Mouse (Mus musculus) neural tube, embryonic 13.5 days (tissue): ENCODE data around the gene Gse1. TPM values are rescaled to one million over a fixed set of nuclear protein-coding genes. Genes with fewer than 3 reads are reported as not detected.

Experiments
- ATAC-seq: fragments of 200-750 bp; cut with Nextera tagmentation; 2 replicates; pipeline ENCODE4 v1.8.0; 2017; ENCODE audit warnings: low read depth, mild to moderate bottlenecking, moderate TSS enrichment, moderate library complexity
- H3K27ac ChIP-seq: fragments of 300-500 bp; sonication (generic); replicated peaks from 2 replicates; pipeline ENCODE4 v1.5.1; 2015; ENCODE audit warnings: moderate library complexity, mild to moderate bottlenecking, inconsistent platforms
- H3K27me3 ChIP-seq: fragments of 300-500 bp; sonication (generic); 2 replicates; pipeline ENCODE4 v1.6.1; 2015; ENCODE audit warnings: mild to moderate bottlenecking, inconsistent platforms
- H3K36me3 ChIP-seq: fragments of 300-500 bp; sonication (generic); 2 replicates; pipeline ENCODE4 v1.6.1; 2015; ENCODE audit warnings: mild to moderate bottlenecking, inconsistent platforms
- H3K4me1 ChIP-seq: fragments of 300-500 bp; sonication (generic); replicated peaks from 2 replicates; pipeline ENCODE4 v1.6.1; 2015; ENCODE audit warnings: inconsistent platforms
- H3K4me2 ChIP-seq: fragments of 300-500 bp; sonication (generic); 2 replicates; pipeline ENCODE4 v1.6.1; 2015; ENCODE audit warnings: inconsistent platforms, mild to moderate bottlenecking, moderate library complexity
- H3K4me3 ChIP-seq: fragments of 300-500 bp; sonication (generic); 2 replicates; pipeline ENCODE4 v1.5.1; 2015; ENCODE audit warnings: mild to moderate bottlenecking, inconsistent platforms
- H3K9ac ChIP-seq: fragments of 300-500 bp; sonication (generic); 2 replicates; pipeline ENCODE4 v1.6.1; 2015; ENCODE audit warnings: moderate library complexity, mild to moderate bottlenecking, inconsistent platforms
- H3K9me3 ChIP-seq: fragments of 300-500 bp; sonication (generic); 2 replicates; pipeline ENCODE4 v1.6.1; 2016; ENCODE audit warnings: inconsistent platforms
- WGBS: fragments of 180-500 bp; shearing (Covaris S2); methylation state at CpG from one replicate; pipeline ENCODE4 v1.1.7; 2015; 5-methylcytosine and 5-hydroxymethylcytosine counted together
- polyA plus RNA-seq: library from polyadenylated mRNA; unstranded; fragments of >200 nt; fragmentation: Nextera tagmentation; extraction: Ambion mirVana; gene quantifications from 2 replicates; pipeline ENCODE4 v1.2.1, GENCODE M21; 2015

Gse1 gene
- polyA plus RNA-seq, 1 experiment from 2014 or later: 17.1 TPM

DNA sequence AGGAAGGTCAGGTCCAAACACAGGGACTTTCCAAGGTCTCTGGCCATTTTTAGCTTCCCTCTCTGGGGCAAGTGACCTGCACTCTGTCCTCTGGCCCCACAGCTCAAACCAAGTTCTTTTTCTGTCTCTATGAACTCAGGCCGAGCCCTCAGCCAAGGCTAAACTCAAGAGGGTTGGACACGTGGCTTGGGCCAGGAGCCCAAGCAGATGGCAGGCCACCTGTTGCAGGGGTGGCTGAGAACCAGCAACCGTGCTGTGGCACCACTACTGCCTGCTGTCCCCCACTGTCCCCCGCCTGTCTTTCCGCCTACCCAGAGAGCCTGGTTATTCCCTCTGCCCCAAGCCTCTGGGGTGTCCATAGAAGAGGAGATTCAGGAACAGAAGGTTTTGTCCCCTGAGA, 14.3 kb upstream of the Gse1 start:
- Histone ChIP-seq H3K27me3 (no peaks in the 10 kb centered on the region), H3K4me1 (peaks cover 42% of the 10 kb centered on the region), H3K36me3 (no peaks in the 10 kb centered on the region), H3K4me3 (no peak overlapping the region), H3K27ac (no peak overlapping the region), H3K9me3 (no peaks in the 10 kb centered on the region), H3K4me2 (no peak overlapping the region), H3K9ac (no peak overlapping the region)
- WGBS: 47% methylated on average over 5 of the region's 5 CpGs
- no peak for ATAC-seq

DNA sequence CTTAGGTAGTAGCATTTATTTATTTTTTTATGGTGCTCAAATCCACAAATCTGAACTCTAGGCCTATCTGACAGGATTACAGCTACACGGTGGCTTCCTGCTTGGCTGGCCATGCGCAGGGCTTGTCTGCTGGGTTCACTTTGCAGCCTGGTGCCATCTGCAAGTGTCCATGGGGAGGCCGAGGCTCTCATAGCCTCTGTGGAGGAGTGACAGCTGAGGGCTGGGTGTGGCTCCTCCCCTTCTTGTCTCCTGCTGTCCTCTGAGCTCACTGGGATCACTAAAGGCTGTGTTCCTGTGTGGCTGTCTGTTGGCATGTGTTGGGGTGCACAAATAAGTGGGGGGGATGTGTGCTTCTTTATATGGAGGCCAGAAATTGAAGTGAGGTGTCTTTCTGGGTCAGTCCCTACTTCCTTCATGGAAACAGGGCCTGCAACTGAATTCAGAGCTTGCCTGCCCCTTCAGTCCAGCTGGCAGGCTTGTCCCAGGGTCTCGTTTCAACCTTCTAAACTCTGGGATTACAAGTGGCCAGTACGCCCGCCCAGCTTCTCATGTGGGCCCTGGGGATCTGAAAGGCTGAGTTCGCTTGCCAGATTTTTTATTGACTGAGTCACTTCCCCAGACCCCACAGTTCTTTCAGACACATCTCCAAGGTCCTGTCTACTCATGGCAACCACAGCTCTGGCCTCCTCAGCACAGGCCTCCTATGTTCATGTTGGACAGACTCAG, 12.7 kb upstream of the Gse1 start:
- no peak for ATAC-seq
- H3K27me3 ChIP-seq: peaks cover 1% of the 10 kb centered on the region; the same call in 1 of the 2 replicates
- WGBS: 28% methylated on average over 7 of the region's 7 CpGs
- H3K27ac ChIP-seq: peak overlapping the region; percentile 67
- peaks cover 42% of the 10 kb centered on the region for H3K4me1 ChIP-seq
- no peak overlapping the region for H3K4me2 ChIP-seq
- H3K9ac ChIP-seq: no peak overlapping the region
- H3K36me3 ChIP-seq: no peaks in the 10 kb centered on the region
- no peaks in the 10 kb centered on the region for H3K9me3 ChIP-seq
- no peak overlapping the region for H3K4me3 ChIP-seq

DNA sequence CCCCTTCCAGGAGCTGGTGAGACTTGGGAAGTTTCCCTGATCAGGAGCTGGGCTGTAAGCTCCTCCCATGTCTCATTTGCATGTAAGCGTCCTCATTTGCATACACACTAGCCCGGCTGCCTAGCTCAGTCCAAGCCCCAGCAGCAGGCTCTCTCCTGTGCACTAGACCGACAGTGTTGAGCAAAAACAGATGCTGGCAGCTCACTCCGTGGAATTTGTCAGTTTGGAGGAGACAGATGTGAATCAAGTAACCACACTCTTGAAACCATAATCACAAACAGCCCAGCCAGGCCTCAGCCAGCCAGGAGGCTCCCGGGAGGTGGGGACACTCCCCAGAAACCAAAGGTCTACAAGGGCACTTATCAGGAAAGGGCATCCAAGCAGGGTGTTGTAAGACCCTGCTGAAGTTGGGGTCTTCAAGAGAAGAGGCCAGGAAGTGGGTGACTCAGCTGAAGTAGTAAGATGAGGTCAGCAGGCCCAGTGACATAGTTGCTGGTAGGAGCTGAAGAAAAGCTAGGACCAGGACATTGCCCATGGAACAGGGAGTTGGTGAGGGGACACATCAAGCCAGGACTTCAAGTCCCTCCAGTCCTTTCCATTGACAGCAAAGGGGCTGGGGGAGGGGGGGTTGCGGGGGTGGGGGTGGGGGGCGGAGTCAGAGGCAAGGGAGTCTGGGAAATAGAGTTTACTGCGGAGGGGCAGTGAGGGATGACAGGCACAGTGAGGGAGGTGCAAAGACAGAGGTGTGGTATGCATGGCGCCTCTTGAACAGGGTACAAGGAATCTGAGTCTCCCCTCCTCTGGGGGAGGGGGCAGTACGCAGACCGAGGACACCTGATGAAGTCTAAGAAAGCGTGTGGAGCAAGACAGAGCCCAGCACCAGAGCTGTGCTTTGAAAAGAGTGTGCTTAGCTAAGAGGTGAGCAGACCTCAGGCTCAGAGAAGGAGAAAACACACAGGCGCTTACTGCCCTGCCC, 11.1 kb upstream of the Gse1 start:
- Histone ChIP-seq H3K27ac (peak overlapping the region; percentile 68), H3K9ac (peak overlapping the region; percentile 47; the same call in 1 of the 2 replicates), H3K36me3 (no peaks in the 10 kb centered on the region), H3K9me3 (no peaks in the 10 kb centered on the region), H3K4me2 (peak overlapping the region; percentile 11; the same call in 1 of the 2 replicates), H3K4me1 (peaks cover 40% of the 10 kb centered on the region), H3K27me3 (peaks cover 4% of the 10 kb centered on the region; the same call in 1 of the 2 replicates), H3K4me3 (no peak overlapping the region)
- ATAC-seq: peak; percentile 74
- 29% methylated on average over 13 of the region's 13 CpGs for WGBS

DNA sequence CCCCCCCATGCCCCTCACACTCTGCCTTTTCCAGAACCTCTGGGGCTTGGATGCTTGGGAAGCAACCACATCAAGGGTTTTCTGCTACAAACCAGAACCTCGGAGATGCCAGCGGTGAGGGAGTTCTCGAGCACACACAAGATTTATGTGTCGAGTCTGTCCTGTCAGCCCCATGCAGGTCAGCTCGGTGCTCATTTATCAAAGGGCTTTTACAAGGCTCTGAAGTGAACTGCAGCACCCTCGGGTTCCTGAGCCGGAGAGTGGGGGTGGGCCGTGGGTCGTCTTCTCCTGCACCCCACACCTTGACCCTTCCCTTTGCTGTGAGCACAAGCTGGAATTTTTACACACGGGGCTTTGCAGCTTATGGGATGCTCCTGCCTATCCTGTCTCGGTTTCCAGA, 5.7 kb upstream of the Gse1 start:
- Histone ChIP-seq H3K27me3 (peaks cover 4% of the 10 kb centered on the region; the same call in 1 of the 2 replicates), H3K4me3 (no peak overlapping the region), H3K9ac (peak overlapping the region; percentile 41; the same call in 1 of the 2 replicates), H3K27ac (peak overlapping the region; percentile 42; the same call in 1 of the 2 replicates), H3K36me3 (no peaks in the 10 kb centered on the region), H3K9me3 (no peaks in the 10 kb centered on the region), H3K4me2 (no peak overlapping the region), H3K4me1 (peaks cover 58% of the 10 kb centered on the region)
- 16% methylated on average over 11 of the region's 11 CpGs for WGBS
- no peak for ATAC-seq

DNA sequence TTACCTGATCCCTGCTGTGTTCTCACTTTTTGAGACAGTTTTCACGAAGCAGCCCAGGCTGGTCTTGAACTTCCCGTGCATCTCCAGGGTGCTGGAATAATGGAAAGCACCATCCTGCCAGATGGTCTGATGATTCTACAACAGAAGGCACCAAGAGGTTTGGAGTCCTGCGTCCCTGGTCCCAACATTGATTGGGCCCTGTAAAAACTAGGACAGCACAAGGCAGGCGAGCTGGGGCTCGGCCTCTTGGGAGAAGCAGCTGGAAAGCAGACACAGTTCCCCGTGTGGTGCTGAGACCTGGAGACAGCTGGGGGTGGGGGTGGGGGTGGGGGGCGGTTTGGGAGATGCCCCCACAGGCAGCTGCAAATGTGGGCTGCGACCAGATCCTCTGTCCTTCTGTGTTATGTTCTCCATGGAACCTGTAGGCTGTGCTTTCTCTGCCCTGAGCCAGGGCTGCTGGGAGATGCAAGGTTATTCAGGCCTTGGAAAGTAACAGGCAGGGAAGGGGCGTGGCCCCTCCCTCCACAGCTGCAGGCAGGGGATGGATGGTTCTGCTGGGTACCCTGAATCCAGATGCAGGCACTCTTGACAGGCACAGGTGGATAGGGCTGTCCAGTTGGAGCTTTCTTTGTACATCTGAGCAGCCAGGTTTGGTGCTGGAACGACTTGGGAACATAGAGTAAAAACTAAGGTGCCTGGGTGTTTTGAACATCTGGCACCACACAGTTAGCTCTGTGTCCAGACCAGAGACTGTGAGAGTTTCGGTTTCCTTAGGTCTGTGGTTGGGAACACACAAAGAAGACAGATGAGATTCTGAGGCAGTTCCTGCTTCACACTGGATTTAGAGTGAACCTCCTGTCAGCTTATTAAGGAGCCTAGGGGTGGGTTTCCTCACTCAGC, 3.5 kb upstream of the Gse1 start:
- H3K27me3 ChIP-seq: peaks cover 10% of the 10 kb centered on the region; the same call in 1 of the 2 replicates
- H3K36me3 ChIP-seq: no peaks in the 10 kb centered on the region
- peaks cover 68% of the 10 kb centered on the region for H3K4me1 ChIP-seq
- no peaks in the 10 kb centered on the region for H3K9me3 ChIP-seq
- no peak for ATAC-seq
- H3K4me2 ChIP-seq: no peak overlapping the region
- H3K27ac ChIP-seq: peak overlapping the region; percentile 24; the same call in 1 of the 2 replicates
- 40% methylated on average over 11 of the region's 11 CpGs for WGBS
- H3K9ac ChIP-seq: 0 out of 2 replicates have a peak overlapping the region, but pooled peaks have one; percentile 1
- no peak overlapping the region for H3K4me3 ChIP-seq

DNA sequence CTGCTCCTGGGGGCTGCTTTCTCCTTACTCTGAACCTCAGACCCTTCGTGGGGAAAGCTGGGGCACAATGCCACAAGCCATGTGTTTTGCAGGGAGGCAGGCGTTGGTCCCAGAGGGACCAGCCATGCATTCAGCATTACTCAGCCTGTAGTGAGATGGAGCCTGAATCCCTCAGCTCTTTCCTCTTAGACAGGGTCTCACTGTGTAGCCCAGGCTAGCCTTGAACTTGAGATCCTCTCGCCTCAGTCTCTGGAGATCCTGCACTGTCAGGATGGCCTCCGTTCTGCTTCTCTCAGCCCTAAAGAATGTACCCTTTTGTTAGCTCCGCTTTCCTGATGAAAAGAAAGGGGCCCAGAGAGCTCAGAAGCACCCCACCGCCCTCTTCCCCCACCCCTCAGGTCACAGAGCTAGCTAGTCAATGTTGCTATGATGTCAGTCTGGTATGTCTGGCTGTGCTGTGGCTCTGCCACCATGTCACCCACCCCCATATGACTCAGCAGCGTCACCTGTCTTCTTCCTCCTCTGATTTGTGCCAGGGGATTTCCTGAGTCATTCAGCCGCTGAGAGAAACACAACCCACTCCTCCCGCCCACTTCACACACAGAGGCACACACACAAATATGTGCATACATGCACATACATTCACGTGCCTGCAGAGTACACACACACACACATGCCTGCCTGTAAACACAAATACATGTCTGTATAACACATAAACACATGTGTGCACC, 2.7 kb upstream of the Gse1 start:
- H3K36me3 ChIP-seq: no peaks in the 10 kb centered on the region
- no peak for ATAC-seq
- peak overlapping the region; percentile 24; the same call in 1 of the 2 replicates for H3K27ac ChIP-seq
- no peak overlapping the region for H3K4me2 ChIP-seq
- H3K4me3 ChIP-seq: no peak overlapping the region
- WGBS: 21% methylated on average over 10 of the region's 10 CpGs
- no peaks in the 10 kb centered on the region for H3K9me3 ChIP-seq
- H3K27me3 ChIP-seq: peaks cover 16% of the 10 kb centered on the region
- no peak overlapping the region for H3K9ac ChIP-seq
- H3K4me1 ChIP-seq: peaks cover 77% of the 10 kb centered on the region

DNA sequence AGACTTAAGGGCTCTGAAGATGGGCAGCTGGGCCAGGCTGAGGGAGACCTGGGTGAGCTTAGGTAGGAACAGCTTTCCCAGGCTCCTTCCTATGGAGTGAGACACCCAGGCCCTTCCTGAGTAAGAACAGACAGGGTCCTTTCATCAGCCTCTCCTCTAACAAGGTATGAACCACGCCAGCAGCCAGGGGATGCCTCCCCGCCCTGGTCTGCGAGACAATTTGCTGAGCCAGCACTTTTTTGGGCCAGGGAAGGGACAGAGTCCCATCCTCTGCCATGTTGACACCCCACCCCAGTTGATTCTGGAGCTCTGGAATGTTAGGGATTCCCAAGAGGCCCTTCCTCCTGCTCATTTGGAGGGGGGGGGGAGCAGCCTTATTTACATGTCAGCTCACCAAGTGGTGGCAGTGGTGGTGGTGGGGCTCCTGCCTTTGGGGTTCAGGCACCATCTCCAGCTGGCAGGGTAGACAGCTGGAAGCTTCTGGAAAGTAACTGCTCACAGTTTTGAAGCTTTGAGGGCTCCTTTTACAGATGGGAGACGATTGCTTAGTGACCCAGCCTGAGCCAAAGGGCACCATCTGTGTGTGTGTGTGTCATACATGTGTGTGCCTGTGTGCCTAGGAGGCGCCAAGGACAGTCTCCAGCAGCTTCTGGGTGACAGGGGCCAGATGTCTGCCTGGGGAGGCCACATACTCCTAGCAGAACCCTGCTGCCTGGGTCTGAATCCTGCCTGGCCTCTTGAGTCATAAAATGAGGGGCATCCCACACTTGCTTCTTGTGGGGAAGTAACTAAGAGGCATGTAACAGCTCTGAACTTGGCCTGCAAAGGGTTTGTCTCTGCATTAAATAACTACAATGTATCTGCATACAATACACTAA, 1.3 kb upstream of the Gse1 start:
- ATAC-seq: no peak
- Histone ChIP-seq H3K4me1 (peaks cover 88% of the 10 kb centered on the region), H3K9ac (no peak overlapping the region; the same call in 1 of the 2 replicates)

DNA sequence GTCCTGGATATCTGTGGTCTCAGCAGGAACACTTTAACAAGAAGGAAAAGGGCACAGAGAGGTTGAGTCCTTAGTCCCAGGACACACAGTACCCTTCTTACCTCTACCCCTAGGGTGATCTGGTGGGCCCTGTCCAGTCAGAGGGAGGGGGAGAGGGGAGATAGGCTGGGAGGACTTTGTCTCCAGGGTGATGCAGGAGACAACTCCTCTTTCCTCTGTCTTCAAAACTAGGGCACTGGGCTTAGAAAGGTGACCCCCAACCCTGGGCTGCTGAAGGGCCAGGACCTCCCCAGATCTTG, 729 bp upstream of the Gse1 start:
- no peaks in the 10 kb centered on the region for H3K9me3 ChIP-seq
- H3K27ac ChIP-seq: peak overlapping the region; percentile 77
- peak overlapping the region; percentile 63 for H3K4me3 ChIP-seq
- peak; percentile 17 for ATAC-seq
- H3K4me1 ChIP-seq: peaks cover 88% of the 10 kb centered on the region
- H3K36me3 ChIP-seq: no peaks in the 10 kb centered on the region
- peak overlapping the region; percentile 59; the same call in 1 of the 2 replicates for H3K9ac ChIP-seq
- peak overlapping the region; percentile 82 for H3K4me2 ChIP-seq
- peaks cover 25% of the 10 kb centered on the region for H3K27me3 ChIP-seq

More for the DNA sequence above, 1.3 kb upstream of the Gse1 start:
- no peak overlapping the region for H3K4me2 ChIP-seq
- H3K9me3 ChIP-seq: no peaks in the 10 kb centered on the region
- H3K27me3 ChIP-seq: peaks cover 25% of the 10 kb centered on the region
- peak overlapping the region; percentile 77 for H3K27ac ChIP-seq
- H3K36me3 ChIP-seq: no peaks in the 10 kb centered on the region
- WGBS: 34% methylated on average over 5 of the region's 5 CpGs
- no peak overlapping the region for H3K4me3 ChIP-seq

DNA sequence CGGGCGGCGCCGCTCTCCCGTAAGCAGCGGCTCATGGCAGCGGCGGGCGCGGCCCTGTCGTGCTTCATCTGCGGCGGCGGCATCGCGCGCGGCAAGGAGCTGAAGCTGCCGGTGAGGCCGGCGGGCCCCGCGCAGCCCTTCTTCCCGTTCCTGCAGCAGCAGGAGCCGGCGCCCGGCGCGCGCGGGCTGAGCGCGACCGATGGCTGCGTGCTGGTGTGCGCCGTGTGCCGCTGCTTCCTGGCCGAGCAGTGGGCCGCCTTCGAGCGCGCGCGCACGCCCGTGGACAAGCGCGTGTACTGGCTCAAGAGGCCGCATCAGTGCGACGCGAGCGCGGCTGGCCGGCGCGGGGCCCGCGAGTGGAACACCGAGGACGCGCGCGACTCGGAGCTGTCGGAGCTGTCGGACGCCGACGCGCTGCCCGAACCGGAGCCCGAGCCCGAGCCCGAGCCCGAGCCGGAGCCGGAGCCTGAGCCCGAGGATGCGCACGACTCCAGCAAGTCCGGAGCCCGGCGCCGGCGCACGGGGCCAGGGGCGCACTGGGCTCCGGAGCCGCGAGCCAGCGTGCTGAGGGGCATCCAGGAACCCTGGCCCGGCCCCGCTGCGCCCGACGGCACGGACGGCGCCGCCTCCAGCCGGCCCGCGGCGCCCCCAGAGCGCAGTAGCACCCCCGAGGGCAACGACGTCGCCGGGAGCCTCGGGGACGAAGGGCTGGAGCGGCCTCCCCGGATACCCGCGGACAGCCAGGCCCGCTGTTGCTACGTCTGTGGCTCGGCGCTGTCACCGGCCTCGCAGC, 721 bp downstream of the Gse1 start:
- under 1% methylated on average over 114 of the region's 125 CpGs for WGBS
- Histone ChIP-seq H3K36me3 (no peaks in the 10 kb centered on the region), H3K27ac (peak overlapping the region; percentile 81), H3K9me3 (no peaks in the 10 kb centered on the region), H3K27me3 (peaks cover 25% of the 10 kb centered on the region), H3K9ac (peak overlapping the region; percentile 82), H3K4me1 (peaks cover 93% of the 10 kb centered on the region), H3K4me3 (peak overlapping the region; percentile 63), H3K4me2 (peak overlapping the region; percentile 82)
- peak; percentile 10; the same call in 1 of the 2 replicates for ATAC-seq

DNA sequence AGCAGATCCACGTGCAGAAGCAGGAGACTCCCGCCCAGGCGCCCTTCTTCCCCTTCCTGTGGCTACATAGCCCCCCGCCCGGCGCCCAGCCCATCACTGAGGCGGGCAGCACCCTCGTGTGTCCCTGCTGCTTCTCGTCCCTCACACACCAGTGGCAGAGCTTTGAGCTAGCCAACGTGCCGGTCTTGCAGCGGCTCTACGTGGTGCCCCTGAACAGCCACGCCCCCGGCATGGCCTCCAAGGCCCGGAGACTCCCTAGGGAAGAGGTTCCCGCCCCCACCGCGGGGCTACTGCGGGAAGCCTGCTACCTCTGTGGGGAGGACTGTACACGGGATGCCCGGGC, 1.3 kb downstream of the Gse1 start:
- H3K9ac ChIP-seq: peak overlapping the region; percentile 82
- no peaks in the 10 kb centered on the region for H3K9me3 ChIP-seq
- H3K27ac ChIP-seq: no peak overlapping the region; the same call in 1 of the 2 replicates
- no peaks in the 10 kb centered on the region for H3K36me3 ChIP-seq
- H3K27me3 ChIP-seq: peaks cover 25% of the 10 kb centered on the region
- H3K4me3 ChIP-seq: peak overlapping the region; percentile 63
- WGBS: under 1% methylated on average over 22 of the region's 22 CpGs
- H3K4me2 ChIP-seq: peak overlapping the region; percentile 82
- 0 out of 2 replicates have a peak, but pooled peaks have one; percentile 4 for ATAC-seq
- H3K4me1 ChIP-seq: peaks cover 93% of the 10 kb centered on the region
